ENCODE assay signal across 9 mouse cellular contexts in the genomic region with DNA sequence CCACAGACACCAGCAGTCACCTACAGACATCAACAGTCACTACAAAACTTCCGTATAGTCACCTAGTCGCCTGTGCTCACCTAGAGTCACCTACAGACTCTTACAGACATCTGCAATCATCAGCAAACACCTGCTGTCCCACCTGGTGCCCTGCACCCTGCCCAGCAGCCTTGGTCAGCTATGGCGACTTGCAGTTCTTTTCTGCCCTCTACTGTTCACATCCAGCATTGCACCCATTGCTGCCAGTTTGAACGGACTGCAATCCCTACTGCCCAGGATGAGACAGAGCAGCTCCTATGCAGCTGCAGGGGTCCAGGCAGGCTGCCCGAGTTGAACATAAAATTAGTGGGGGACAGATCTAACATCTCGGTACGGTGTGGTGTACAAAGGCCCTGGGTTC. TPM values are rescaled to one million over a fixed set of nuclear protein-coding genes. Genes with fewer than 3 reads are reported as not detected.
DNase-seq lines count a peak whose midpoint lies in the region; ATAC-seq lines count a peak whose summit lies in the region.
"Had no signal": no experiment of that assay in that cellular context is flagged by ENCODE, and none has a peak within 500 bp of the region (broad histone marks: within the 10 kb centered on the region; RNA-seq: fewer than 3 reads in every experiment).

No protein-coding gene starts in this region.

- H3K36me3 ChIP-seq in hindbrain, embryonic 16.5 days (ENCODE audit: control insufficient read depth, insufficient read depth, low read length) = no peaks in the 10 kb centered on the region

- H3K9me3 ChIP-seq in hindbrain, embryonic 16.5 days (ENCODE audit: control insufficient read depth, low read length) = no peaks in the 10 kb centered on the region

- peak; percentile 83 for DNase-seq in R1 (ENCODE audit: low read depth, low spot score)
- peak; percentile 84 for DNase-seq in cerebellum, adult 9-11 months
- DNase-seq in frontal cortex, postnatal 25 days (ENCODE audit: low spot score in 2 of 2) = peak; percentile 58 to 81
- peak; percentile 70 for DNase-seq in left cerebral cortex, adult 11 months (ENCODE audit: low spot score)
- peak; percentile 77 for DNase-seq in right cerebral cortex, postnatal 25 days
- DNase-seq in yolk sac, embryonic 10.5 days (ENCODE audit: low spot score) = peak; percentile 71

- no peaks in the 10 kb centered on the region for H3K4me1 ChIP-seq in hindbrain, embryonic 16.5 days (ENCODE audit: control insufficient read depth, insufficient read depth, low read depth, low read length)

- H3K9ac ChIP-seq in hindbrain, embryonic 16.5 days (ENCODE audit: low read depth, low read length) = no peak overlapping the region

- peak; percentile 81 for ATAC-seq in hindbrain, embryonic 16.5 days
- ATAC-seq in megakaryocyte progenitor cell, adult 5-6 weeks (replicated peaks; ENCODE audit: poor library complexity) = peak; percentile 97

- peaks cover 28% of the 10 kb centered on the region for H3K27me3 ChIP-seq in hindbrain, embryonic 16.5 days (replicated peaks; ENCODE audit: control insufficient read depth, insufficient read depth, low read length)

- WGBS in hindbrain, embryonic 16.5 days = 3% methylated on average over 7 of the region's 7 CpGs

- H3K4me2 ChIP-seq in hindbrain, embryonic 16.5 days (ENCODE audit: low read length) = no peak overlapping the region

- H3K27ac ChIP-seq in hindbrain, embryonic 16.5 days (ENCODE audit: low read depth, low read length) = no peak overlapping the region
- H3K27ac ChIP-seq: macrophage had no signal

- H3K4me3 ChIP-seq in hindbrain, embryonic 16.5 days (ENCODE audit: low read length) = no peak overlapping the region

RNA-seq across cellular contexts. Expression of a gene that starts 5.3 kb away (rescaled TPM):
- 24.5 and 34.5 TPM in 2 replicates for polyA plus RNA-seq in hindbrain, embryonic 16.5 days (2015; fragmentation: Nextera tagmentation; extraction: Ambion mirVana)
- 35.5 and 36.8 TPM in 2 replicates for total RNA-seq in megakaryocyte progenitor cell, adult 5-6 weeks (2015)
- total RNA-seq in megakaryocyte progenitor cell, adult 5-6 weeks (2017) = 4.0 and 5.0 TPM in 2 replicates

RNA-seq across cellular contexts. Expression of a gene that starts 32.4 kb away (rescaled TPM):
- polyA plus RNA-seq in hindbrain, embryonic 16.5 days (2015; fragmentation: Nextera tagmentation; extraction: Ambion mirVana) = 60.1 and 63.6 TPM in 2 replicates
- 0.10 TPM in 1 of 2 replicates, not detected in the other for total RNA-seq in megakaryocyte progenitor cell, adult 5-6 weeks (2015)
- not detected in 2 replicates for total RNA-seq in megakaryocyte progenitor cell, adult 5-6 weeks (2017)

RNA-seq across cellular contexts. Expression of a gene that starts 46.1 kb away (rescaled TPM):
- polyA plus RNA-seq in hindbrain, embryonic 16.5 days (2015; fragmentation: Nextera tagmentation; extraction: Ambion mirVana) = 68.9 and 82.7 TPM in 2 replicates
- 81.2 and 99.2 TPM in 2 replicates for total RNA-seq in megakaryocyte progenitor cell, adult 5-6 weeks (2015)
- total RNA-seq in megakaryocyte progenitor cell, adult 5-6 weeks (2017) = 85.6 and 101 TPM in 2 replicates

RNA-seq across cellular contexts. Expression of a gene that starts 49.8 kb away (rescaled TPM):
- 0.65 and 0.79 TPM in 2 replicates for polyA plus RNA-seq in hindbrain, embryonic 16.5 days (2015; fragmentation: Nextera tagmentation; extraction: Ambion mirVana)
- total RNA-seq in megakaryocyte progenitor cell, adult 5-6 weeks (2015) = 8.3 and 8.9 TPM in 2 replicates
- 6.2 and 9.5 TPM in 2 replicates for total RNA-seq in megakaryocyte progenitor cell, adult 5-6 weeks (2017)

RNA-seq across cellular contexts. Expression of a gene that starts 57.3 kb away (rescaled TPM):
- polyA plus RNA-seq in hindbrain, embryonic 16.5 days (2015; fragmentation: Nextera tagmentation; extraction: Ambion mirVana) = 1.6 and 2.3 TPM in 2 replicates
- 31.0 and 31.4 TPM in 2 replicates for total RNA-seq in megakaryocyte progenitor cell, adult 5-6 weeks (2015)
- total RNA-seq in megakaryocyte progenitor cell, adult 5-6 weeks (2017) = 7.5 and 17.1 TPM in 2 replicates
